Mouse (Mus musculus): Measurements from ENCODE around the gene Tff2. TPM values are rescaled to one million over a fixed set of nuclear protein-coding genes. Genes with fewer than 3 reads are reported as not detected.

Tff2 gene
- total and polyA plus RNA-seq, 3 experiments, result not detected

DNA sequence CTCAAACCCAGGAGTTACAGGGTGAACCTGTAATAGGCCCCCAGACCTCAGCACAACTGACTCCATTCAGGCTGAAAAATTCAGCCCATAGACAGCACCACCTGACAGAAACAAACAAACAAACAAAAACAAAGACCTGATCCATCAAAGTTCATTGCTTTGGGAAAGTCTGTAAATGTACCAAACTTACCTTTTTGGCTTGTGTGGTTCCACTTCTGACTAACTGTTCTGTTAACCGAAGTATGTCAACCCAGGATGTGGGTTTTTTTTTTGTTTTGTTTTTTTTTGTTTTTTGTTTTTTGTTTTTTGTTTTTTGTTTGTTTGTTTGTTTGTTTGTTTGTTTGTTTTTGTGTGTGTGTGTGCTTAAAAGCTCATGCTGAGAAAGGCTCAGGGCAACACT is 7.3 kb downstream of the Tff2 start:
- no peak overlapping the region for H3K9ac ChIP-seq (ENCODE audit: insufficient read depth, low read depth)
- DNase-seq (ENCODE audit: extremely low read depth), result no peak
- no peak overlapping the region for H3K4me2 ChIP-seq (ENCODE audit: insufficient read depth, low read depth, poor library complexity, severe bottlenecking)
- H3K79me2 ChIP-seq (replicated peaks; ENCODE audit: control insufficient read depth, extremely low read depth, insufficient read depth, poor library complexity, severe bottlenecking), result no peaks in the 10 kb centered on the region; the same call in 1 of the 2 replicates
- no peaks in the 10 kb centered on the region for H3K36me3 ChIP-seq (replicated peaks in 1 of 2; ENCODE audit: control insufficient read depth in 1 of 2, insufficient read depth in 1 of 2, low read length in 1 of 2)
- H3K4me1 ChIP-seq (ENCODE audit: control insufficient read depth in 1 of 2, insufficient read depth in 2 of 2), result peaks cover 4% of the 10 kb centered on the region in 2 experiments; a peak in 2 of 4 replicates
- no peak overlapping the region for H3K27ac ChIP-seq (ENCODE audit: insufficient read depth, low read depth)
- TF ChIP-seq KAT2A (IDR thresholded peaks at IDR 0.05; ENCODE audit: insufficient replicate concordance, low read length) (no peak), MYC (IDR thresholded peaks at IDR 0.05; ENCODE audit: low read depth, low read length) (no peak), JUN (IDR thresholded peaks at IDR 0.05; ENCODE audit: insufficient read depth, low read depth, low read length) (no peak), ZC3H11A (IDR thresholded peaks at IDR 0.05; ENCODE audit: low read depth, low read length) (no peak)
- in situ Hi-C loops (cut with MboI; ENCODE audit: low pct_ligation_motif_present, low pct_unique_long_range_greater_than_20kb, low sequenced_read_pairs), result no loop called here
- dilution Hi-C loops (cut with MboI; ENCODE audit: extremely low pct_ligation_motif_present, extremely low pct_unique_long_range_greater_than_20kb, low sequenced_read_pairs), result no loop called here
- no peaks in the 10 kb centered on the region for H3K9me3 ChIP-seq (replicated peaks; ENCODE audit: low read length)
- H3K27me3 ChIP-seq (replicated peaks), result peaks cover 12% of the 10 kb centered on the region
- H3K4me3 ChIP-seq (replicated peaks in 1 of 3; ENCODE audit: low read depth in 2 of 3, low read length in 2 of 3, poor library complexity in 1 of 3), result no peak overlapping the region

DNA sequence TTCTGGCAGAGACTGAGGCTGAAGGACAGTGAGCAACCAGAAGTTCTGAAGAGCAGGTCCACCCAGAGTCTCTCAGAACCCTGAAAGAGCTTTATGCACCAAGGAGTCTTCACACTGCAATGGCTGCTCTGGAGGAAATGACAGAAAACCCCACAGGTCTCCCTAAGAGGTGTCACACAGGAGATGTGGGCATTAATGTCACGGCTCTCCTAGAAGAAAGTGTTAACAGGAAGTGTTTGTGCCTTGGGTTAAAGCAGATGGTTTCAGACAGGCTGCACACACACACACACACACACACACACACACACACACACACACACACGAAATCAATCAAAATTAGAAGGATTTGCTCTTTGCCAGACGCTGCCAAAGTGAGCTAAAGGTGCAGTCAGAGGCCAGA is 7.8 kb downstream of the Tff2 start:
- dilution Hi-C loops (cut with MboI; ENCODE audit: extremely low pct_ligation_motif_present, extremely low pct_unique_long_range_greater_than_20kb, low sequenced_read_pairs) (no loop called here), in situ Hi-C loops (cut with MboI; ENCODE audit: low pct_ligation_motif_present, low pct_unique_long_range_greater_than_20kb, low sequenced_read_pairs) (no loop called here)
- no peak for TF ChIP-seq RAD21 (IDR thresholded peaks at IDR 0.05; ENCODE audit: low read depth, low read length)
- TF ChIP-seq NELFE (IDR thresholded peaks at IDR 0.05; ENCODE audit: low read depth, low read length), result no peak
- no peak for TF ChIP-seq TCF12 (IDR thresholded peaks at IDR 0.05; ENCODE audit: low read depth, low read length)
- no peak for TF ChIP-seq USF2 (conservative IDR thresholded peaks at IDR 0.05; ENCODE audit: low read depth, low read length)
- TF ChIP-seq POLR2A (IDR thresholded peaks at IDR 0.05; ENCODE audit: low read depth, low read length), result no peak
- TF ChIP-seq UBTF (IDR thresholded peaks at IDR 0.05; ENCODE audit: low read depth, low read length), result no peak
- TF ChIP-seq ZC3H11A (IDR thresholded peaks at IDR 0.05; ENCODE audit: low read depth, low read length), result no peak
- TF ChIP-seq HCFC1 (IDR thresholded peaks at IDR 0.05; ENCODE audit: low read depth, low read length), result no peak
- no peak for TF ChIP-seq IRF4 (IDR thresholded peaks at IDR 0.05; ENCODE audit: low read depth, low read length)
- no peak for TF ChIP-seq CHD2 (IDR thresholded peaks at IDR 0.05; ENCODE audit: low read length)
- no peak for TF ChIP-seq CHD1 (IDR thresholded peaks at IDR 0.05; ENCODE audit: low read depth, low read length)
- TF ChIP-seq MXI1 (IDR thresholded peaks at IDR 0.05; ENCODE audit: low read depth, low read length), result no peak
- TF ChIP-seq JUND (conservative IDR thresholded peaks at IDR 0.05; ENCODE audit: low read depth, low read length), result no peak
- no peak for TF ChIP-seq RCOR1 (conservative IDR thresholded peaks at IDR 0.05; ENCODE audit: low read depth, low read length)
- TF ChIP-seq MYC (IDR thresholded peaks at IDR 0.05; ENCODE audit: low read depth, low read length), result no peak
- Histone ChIP-seq H3K9ac (ENCODE audit: insufficient read depth, low read depth) (no peak overlapping the region), H3K4me2 (ENCODE audit: insufficient read depth, low read depth, poor library complexity, severe bottlenecking) (no peak overlapping the region), H3K9me3 (replicated peaks; ENCODE audit: low read length) (no peaks in the 10 kb centered on the region), H3K4me1 (ENCODE audit: control insufficient read depth in 1 of 2, insufficient read depth in 2 of 2) (peaks cover 4% of the 10 kb centered on the region in 2 experiments; a peak in 2 of 4 replicates), H3K27ac (ENCODE audit: insufficient read depth, low read depth) (no peak overlapping the region), H3K79me2 (replicated peaks; ENCODE audit: control insufficient read depth, extremely low read depth, insufficient read depth, poor library complexity, severe bottlenecking) (no peaks in the 10 kb centered on the region; the same call in 1 of the 2 replicates), H3K36me3 (replicated peaks in 1 of 2; ENCODE audit: control insufficient read depth in 1 of 2, insufficient read depth in 1 of 2, low read length in 1 of 2) (no peaks in the 10 kb centered on the region), H3K27me3 (replicated peaks) (peaks cover 15% of the 10 kb centered on the region), H3K4me3 (replicated peaks in 1 of 3; ENCODE audit: low read depth in 2 of 3, low read length in 2 of 3, poor library complexity in 1 of 3) (no peak overlapping the region)
- no peak for DNase-seq (ENCODE audit: extremely low read depth)
